In genomic region chr5:132445213-132445954, GRCm38 (mm10) we compare ENCODE assay signal across 25 mouse cellular contexts.
A peak's percentile ranks its signal among the peaks of the same experiment; 100 is the strongest.
DNase-seq lines count a peak whose midpoint lies in the region; ATAC-seq and TF ChIP-seq lines count a peak whose summit lies in the region.
"Had no signal": no experiment of that assay in that cellular context is flagged by ENCODE, and none has a peak within 500 bp of the region (broad histone marks: within the 10 kb centered on the region; RNA-seq: fewer than 3 reads in every experiment).

No protein-coding gene starts in this region.

- DNase-seq in forebrain, embryonic 10.5 days (ENCODE audit: extremely low spot score, low spot score), result no peak
- peak in 1 of 2 experiments; percentile 14 for DNase-seq in layer of hippocampus, adult 2 months (ENCODE audit: low spot score in 2 of 2)
- DNase-seq in layer of hippocampus, postnatal 36 days, result no peak
- peak; percentile 37 for DNase-seq in brain, adult 2 months (ENCODE audit: low read depth, low spot score)
- DNase-seq in brain, embryonic 14.5 days (ENCODE audit: low read depth), result peak; percentile 75
- no peak for DNase-seq in heart, postnatal 4 days
- DNase-seq: adrenal gland, adult 2 months; adrenal gland, postnatal 14 days; cerebellum, adult 11 months; cerebellum, adult 2 months; cerebellum, adult 9-11 months; cerebellum, postnatal 25 days; gastrocnemius, postnatal 10 days; gastrocnemius, postnatal 36 days; heart, adult 2 months; heart, postnatal 14 days; kidney, adult 11 months had no signal

- H3K9me3 ChIP-seq in forebrain, embryonic 16.5 days (ENCODE audit: control insufficient read depth, low read length), result no peaks in the 10 kb centered on the region
- no peaks in the 10 kb centered on the region for H3K9me3 ChIP-seq in forebrain, embryonic 10.5 days
- H3K9me3 ChIP-seq: embryonic facial prominence, embryonic 12.5 days; embryonic facial prominence, embryonic 15.5 days; heart, embryonic 10.5 days; heart, embryonic 13.5 days; hindbrain, embryonic 12.5 days; hindbrain, embryonic 15.5 days had no signal

- no peaks in the 10 kb centered on the region for H3K36me3 ChIP-seq in forebrain, embryonic 16.5 days (ENCODE audit: control insufficient read depth, insufficient read depth)
- H3K36me3 ChIP-seq in forebrain, embryonic 10.5 days (replicated peaks), result no peaks in the 10 kb centered on the region
- H3K36me3 ChIP-seq: embryonic facial prominence, embryonic 12.5 days; embryonic facial prominence, embryonic 15.5 days; heart, embryonic 10.5 days; hindbrain, embryonic 12.5 days; hindbrain, embryonic 15.5 days had no signal

- no peak overlapping the region for H3K4me2 ChIP-seq in forebrain, embryonic 16.5 days (ENCODE audit: low read length)
- H3K4me2 ChIP-seq: embryonic facial prominence, embryonic 12.5 days; embryonic facial prominence, embryonic 15.5 days; heart, embryonic 13.5 days; hindbrain, embryonic 12.5 days; hindbrain, embryonic 15.5 days had no signal

- WGBS in forebrain, embryonic 16.5 days, result 63% methylated on average over 4 of the region's 4 CpGs
- 89% methylated on average over 4 of the region's 4 CpGs for whole genome bisulfite sequencing in forebrain, embryonic 10.5 days

- peak overlapping the region; percentile 47 for H3K27ac ChIP-seq in forebrain, embryonic 16.5 days (ENCODE audit: low read length)
- no peak overlapping the region for H3K27ac ChIP-seq in forebrain, embryonic 10.5 days
- peak overlapping the region; percentile 19; the same call in 1 of the 2 replicates for H3K27ac ChIP-seq in layer of hippocampus, adult 2 months
- H3K27ac ChIP-seq: embryonic facial prominence, embryonic 12.5 days; embryonic facial prominence, embryonic 15.5 days; heart, adult 2 months; heart, embryonic 10.5 days; heart, embryonic 13.5 days; hindbrain, embryonic 12.5 days; hindbrain, embryonic 15.5 days had no signal

- H3K4me1 ChIP-seq in forebrain, embryonic 16.5 days (replicated peaks; ENCODE audit: control insufficient read depth, insufficient read depth, low read length), result peaks cover 20% of the 10 kb centered on the region
- H3K4me1 ChIP-seq in forebrain, embryonic 10.5 days, result peaks cover 42% of the 10 kb centered on the region

- TF ChIP-seq POLR2A in brain, embryonic 14.5 days (IDR thresholded peaks at IDR 0.05; ENCODE audit: borderline replicate concordance, extremely low read depth, insufficient read depth, insufficient read length, poor library complexity, severe bottlenecking), result no peak

- no peak overlapping the region for H3K4me3 ChIP-seq in forebrain, embryonic 16.5 days (replicated peaks; ENCODE audit: low read length)
- no peak overlapping the region for H3K4me3 ChIP-seq in forebrain, embryonic 10.5 days
- no peak overlapping the region for H3K4me3 ChIP-seq in layer of hippocampus, adult 2 months
- H3K4me3 ChIP-seq: embryonic facial prominence, embryonic 12.5 days; embryonic facial prominence, embryonic 15.5 days; heart, adult 2 months; heart, embryonic 10.5 days; heart, embryonic 13.5 days; hindbrain, embryonic 12.5 days; hindbrain, embryonic 15.5 days had no signal

- peak; percentile 75 for ATAC-seq in forebrain, embryonic 16.5 days
- ATAC-seq: CD4-positive, CD25-positive, alpha-beta regulatory T cell, adult 4 months had no signal

- H3K9ac ChIP-seq in forebrain, embryonic 16.5 days (replicated peaks; ENCODE audit: low read depth, low read length), result no peak overlapping the region
- H3K9ac ChIP-seq: embryonic facial prominence, embryonic 12.5 days; embryonic facial prominence, embryonic 15.5 days; heart, embryonic 13.5 days; hindbrain, embryonic 12.5 days; hindbrain, embryonic 15.5 days had no signal

- TF ChIP-seq CTCF in layer of hippocampus, adult 2 months (conservative IDR thresholded peaks at IDR 0.05), result no peak
- no peak for TF ChIP-seq CTCF in brain, embryonic 14.5 days (IDR thresholded peaks at IDR 0.05; ENCODE audit: borderline replicate concordance, extremely low read depth, insufficient read depth, insufficient read length)

- H3K27me3 ChIP-seq in forebrain, embryonic 16.5 days (replicated peaks; ENCODE audit: control insufficient read depth, insufficient read depth, low read length), result no peaks in the 10 kb centered on the region
- no peaks in the 10 kb centered on the region for H3K27me3 ChIP-seq in forebrain, embryonic 10.5 days (ENCODE audit: poor library complexity, severe bottlenecking)
- H3K27me3 ChIP-seq: embryonic facial prominence, embryonic 12.5 days; embryonic facial prominence, embryonic 15.5 days; heart, embryonic 13.5 days; hindbrain, embryonic 12.5 days; hindbrain, embryonic 15.5 days had no signal

Comparison
In these comparisons a context has a peak if more than half of its experiments do, and no peak if none do; other contexts are left out.
1. DNase-seq: peak in brain, adult 2 months (single experiment) and brain, embryonic 14.5 days (single experiment); none in forebrain, embryonic 10.5 days (single experiment), layer of hippocampus, postnatal 36 days (0 of 2) and heart, postnatal 4 days (single experiment).